Mouse (Mus musculus) CH12.LX (cell line): ENCODE measurements around the gene Slc24a3. TPM values are rescaled to one million over a fixed set of nuclear protein-coding genes. Genes with fewer than 3 reads are reported as not detected.
A peak's percentile ranks its signal among the peaks of the same experiment; 100 is the strongest.

ENCODE experiments used
- DNase-seq: peaks from one replicate; pipeline ENCODE4 v3.0.0-alpha.2; 2013; ENCODE audit errors: extremely low read depth
- H3K27ac ChIP-seq: 2 replicates; pipeline ENCODE4 v1.5.1; 2012; ENCODE audit warnings: low read depth, mild to moderate bottlenecking, control low read depth, moderate library complexity; ENCODE audit not compliant: insufficient read depth
- H3K27me3 ChIP-seq: replicated peaks from 2 replicates; pipeline ENCODE3; 2012; ENCODE audit warnings: inconsistent platforms
- H3K36me3 ChIP-seq, 2 experiments: replicated peaks in 1 of 2; 2 replicates each; pipeline versions ENCODE3 to v1.6.1; 2012; ENCODE audit warnings: inconsistent platforms in 1 of 2, low read length in 1 of 2, mild to moderate bottlenecking in 1 of 2, mixed read lengths in 1 of 2, moderate library complexity in 1 of 2; ENCODE audit not compliant: control insufficient read depth in 1 of 2, insufficient read depth in 1 of 2
- H3K4me1 ChIP-seq, 2 experiments: 2 replicates each; pipeline ENCODE4 v1.6.1; 2012; ENCODE audit warnings: inconsistent platforms in 1 of 2, moderate library complexity in 1 of 2; ENCODE audit not compliant: insufficient read depth in 2 of 2, control insufficient read depth in 1 of 2
- H3K4me2 ChIP-seq: 2 replicates; pipeline ENCODE4 v1.6.1; 2012; ENCODE audit warnings: low read depth, mild to moderate bottlenecking, control low read depth; ENCODE audit not compliant: poor library complexity, insufficient read depth, severe bottlenecking
- H3K4me3 ChIP-seq, 3 experiments: fragments of 150-350 bp in 1 of 3; sonication (generic) in 1 of 3; replicated peaks in 1 of 3; 2 replicates each; pipeline versions ENCODE3 to v1.5.1; 2011 to 2012; ENCODE audit warnings: low read depth in 2 of 3, low read length in 2 of 3, mild to moderate bottlenecking in 2 of 3, moderate library complexity in 2 of 3, control low read depth in 1 of 3, improper control_type of control experiment in 1 of 3, inconsistent platforms in 1 of 3, mixed read lengths in 1 of 3; ENCODE audit not compliant: poor library complexity in 1 of 3
- H3K79me2 ChIP-seq: replicated peaks from 2 replicates; pipeline ENCODE4 v1.6.1; 2012; ENCODE audit warnings: mild to moderate bottlenecking, moderate library complexity; ENCODE audit not compliant: control insufficient read depth, poor library complexity, insufficient read depth, severe bottlenecking; ENCODE audit errors: extremely low read depth
- H3K9ac ChIP-seq: 2 replicates; pipeline ENCODE4 v1.6.1; 2012; ENCODE audit warnings: low read depth, mild to moderate bottlenecking, control low read depth, moderate library complexity; ENCODE audit not compliant: insufficient read depth
- H3K9me3 ChIP-seq: replicated peaks from 2 replicates; pipeline ENCODE3; 2012; ENCODE audit warnings: low read length, inconsistent platforms, mixed read lengths
- BHLHE40 ChIP-seq: IDR thresholded peaks from 2 replicates; pipeline ENCODE4 v1.6.1; 2011; ENCODE audit warnings: mild to moderate bottlenecking, low read depth, low read length, improper control_type of control experiment
- CHD1 ChIP-seq: IDR thresholded peaks from 2 replicates; pipeline ENCODE4 v1.6.1; 2012; ENCODE audit warnings: low read depth, low read length, improper control_type of control experiment, inconsistent platforms
- CHD2 ChIP-seq: IDR thresholded peaks from 2 replicates; pipeline ENCODE4 v1.6.1; 2011; ENCODE audit warnings: low read length, improper control_type of control experiment
- CTCF ChIP-seq, 2 experiments: IDR thresholded peaks in 1 of 2; conservative IDR thresholded peaks in 1 of 2; 2 replicates each; pipeline ENCODE4 v1.5.1; 2011 to 2012; ENCODE audit warnings: low read depth in 2 of 2, low read length in 2 of 2, improper control_type of control experiment in 1 of 2, inconsistent platforms in 1 of 2, mild to moderate bottlenecking in 1 of 2, moderate library complexity in 1 of 2
- E2F4 ChIP-seq: IDR thresholded peaks from 2 replicates; pipeline ENCODE4 v1.6.1; 2011; ENCODE audit warnings: low read depth, low read length, improper control_type of control experiment; ENCODE audit not compliant: insufficient replicate concordance
- EP300 ChIP-seq: IDR thresholded peaks from 2 replicates; pipeline ENCODE4 v1.6.1; 2011; ENCODE audit warnings: low read length, improper control_type of control experiment
- ETS1 ChIP-seq: conservative IDR thresholded peaks from 2 replicates; pipeline ENCODE4 v1.6.1; 2012; ENCODE audit warnings: low read depth, mild to moderate bottlenecking, inconsistent platforms, low read length, improper control_type of control experiment, moderate library complexity
- HCFC1 ChIP-seq: IDR thresholded peaks from 2 replicates; pipeline ENCODE4 v1.6.1; 2012; ENCODE audit warnings: low read depth, mild to moderate bottlenecking, inconsistent platforms, low read length, improper control_type of control experiment
- JUND ChIP-seq: conservative IDR thresholded peaks from 2 replicates; pipeline ENCODE4 v1.6.1; 2011; ENCODE audit warnings: low read depth, low read length, improper control_type of control experiment
- MAFK ChIP-seq: IDR thresholded peaks from 2 replicates; pipeline ENCODE4 v1.6.1; 2011; ENCODE audit warnings: low read length, improper control_type of control experiment; ENCODE audit not compliant: insufficient replicate concordance
- MEF2A ChIP-seq: IDR thresholded peaks from 2 replicates; pipeline ENCODE4 v1.6.1; 2014; ENCODE audit warnings: low read depth, mild to moderate bottlenecking, inconsistent platforms, low read length, improper control_type of control experiment, borderline replicate concordance
- PAX5 ChIP-seq: IDR thresholded peaks from 2 replicates; pipeline ENCODE4 v1.6.1; 2012; ENCODE audit warnings: low read length, inconsistent platforms, mixed read lengths
- POLR2A ChIP-seq: IDR thresholded peaks from 2 replicates; pipeline ENCODE4 v1.6.1; 2011; ENCODE audit warnings: low read depth, mild to moderate bottlenecking, improper control_type of control experiment, low read length
- RCOR1 ChIP-seq: conservative IDR thresholded peaks from 2 replicates; pipeline ENCODE4 v1.6.1; 2012; ENCODE audit warnings: low read depth, mild to moderate bottlenecking, inconsistent platforms, low read length, improper control_type of control experiment
- SMC3 ChIP-seq: IDR thresholded peaks from 2 replicates; pipeline ENCODE4 v1.6.1; 2011; ENCODE audit warnings: low read depth, low read length, improper control_type of control experiment
- TBP ChIP-seq: conservative IDR thresholded peaks from 2 replicates; pipeline ENCODE4 v1.6.1; 2011; ENCODE audit warnings: low read depth, low read length, improper control_type of control experiment
- UBTF ChIP-seq: IDR thresholded peaks from 2 replicates; pipeline ENCODE4 v1.6.1; 2012; ENCODE audit warnings: low read depth, mild to moderate bottlenecking, inconsistent platforms, low read length, improper control_type of control experiment, moderate library complexity
- USF1 ChIP-seq: IDR thresholded peaks from 2 replicates; pipeline ENCODE4 v1.6.1; 2014; ENCODE audit warnings: low read depth, mild to moderate bottlenecking, inconsistent platforms, low read length, improper control_type of control experiment
- ZC3H11A ChIP-seq: IDR thresholded peaks from 2 replicates; pipeline ENCODE4 v1.6.1; 2012; ENCODE audit warnings: low read depth, mild to moderate bottlenecking, inconsistent platforms, low read length, improper control_type of control experiment
- ZKSCAN1 ChIP-seq: IDR thresholded peaks from 2 replicates; pipeline ENCODE4 v1.6.1; 2012; ENCODE audit warnings: low read depth, inconsistent platforms, low read length, improper control_type of control experiment, borderline replicate concordance
- dilution Hi-C: fragments of 300-500 bp; cut with MboI; formaldehyde crosslinking; loops from 2 replicates; pipeline ENCODE4 v1.14.3; 2020; ENCODE audit warnings: low sequenced_read_pairs; ENCODE audit not compliant: extremely low pct_unique_long_range_greater_than_20kb, extremely low pct_ligation_motif_present
- in situ Hi-C: fragments of 300-500 bp; cut with MboI; formaldehyde crosslinking; loops from 3 replicates; pipeline ENCODE4 v1.14.3; 2019; ENCODE audit warnings: low sequenced_read_pairs, low pct_ligation_motif_present, low pct_unique_long_range_greater_than_20kb, mixed read lengths
- polyA plus RNA-seq: library from polyadenylated mRNA; unstranded; fragments of >175 nt; gene quantifications from 2 replicates; pipeline ENCODE4 v1.2.1, GENCODE M21; 2012; ENCODE audit warnings: low read depth; ENCODE audit not compliant: insufficient read length
- total RNA-seq, 2 experiments: library from RNA; depleted of rRNA; stranded (reverse); fragments of 300-350 nt in 1 of 2; fragments of >200 nt in 1 of 2; gene quantifications; 2 replicates each; pipeline ENCODE4 v1.2.3; 2012 to 2014

Slc24a3 gene
- total and polyA plus RNA-seq, 3 experiments, result not detected

DNA sequence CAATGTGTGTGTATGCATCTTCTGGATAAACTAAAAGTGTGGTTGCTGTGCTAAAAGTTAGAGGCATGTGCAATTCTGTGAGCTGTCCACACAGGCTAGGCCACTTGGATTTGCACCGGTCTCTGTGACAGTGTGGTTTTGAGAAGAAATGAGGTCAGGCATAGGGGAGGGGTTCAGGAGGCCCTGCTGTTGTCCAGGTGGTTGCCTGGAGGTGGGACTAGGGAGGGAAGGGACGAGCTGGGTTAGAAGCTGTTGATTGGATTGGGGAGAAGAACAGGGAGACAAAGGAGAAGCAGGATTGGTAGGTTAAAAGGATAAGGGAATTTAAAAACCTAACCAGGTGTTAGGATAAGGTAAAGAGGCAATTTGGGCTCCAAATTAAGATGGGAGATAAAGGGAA, 201.1 kb downstream of the Slc24a3 start:
- no peak for TF ChIP-seq TBP
- TF ChIP-seq MEF2A, result no peak
- TF ChIP-seq USF1, result no peak
- no peak for TF ChIP-seq POLR2A
- TF ChIP-seq ZKSCAN1, result no peak
- no peak for TF ChIP-seq CTCF (conservative IDR thresholded peaks at IDR 0.05 in 1 of 2, IDR thresholded peaks at IDR 0.05 in 1 of 2; ENCODE audit: low read depth in 2 of 2, low read length in 2 of 2)
- no peak for TF ChIP-seq RCOR1
- no peak for TF ChIP-seq HCFC1
- no peak for TF ChIP-seq EP300
- no peak for TF ChIP-seq CHD2
- DNase-seq, result no peak
- Histone ChIP-seq H3K4me1 (peaks cover 0 to 8% of the 10 kb centered on the region in 2 experiments; a peak in 1 of 4 replicates), H3K27ac (no peak overlapping the region), H3K27me3 (no peaks in the 10 kb centered on the region), H3K9ac (no peak overlapping the region), H3K9me3 (no peaks in the 10 kb centered on the region), H3K79me2 (no peaks in the 10 kb centered on the region), H3K4me2 (no peak overlapping the region), H3K36me3 (no peaks in the 10 kb centered on the region), H3K4me3 (no peak overlapping the region)
- dilution Hi-C loops, result no loop called here
- in situ Hi-C loops, result no loop called here

- TF ChIP-seq ZKSCAN1 (no peak), POLR2A (no peak), MAFK (no peak), HCFC1 (no peak), CHD1 (no peak), ZC3H11A (no peak), JUND (no peak)
- Histone ChIP-seq H3K4me1 (peaks cover 0 to 8% of the 10 kb centered on the region in 2 experiments; a peak in 1 of 4 replicates), H3K27me3 (no peaks in the 10 kb centered on the region), H3K4me2 (no peak overlapping the region), H3K9me3 (no peaks in the 10 kb centered on the region), H3K79me2 (no peaks in the 10 kb centered on the region), H3K27ac (no peak overlapping the region), H3K36me3 (no peaks in the 10 kb centered on the region), H3K9ac (no peak overlapping the region), H3K4me3 (no peak overlapping the region)
- dilution Hi-C loops (no loop called here), in situ Hi-C loops (no loop called here)
- DNase-seq, result peak; percentile 4
Measured at GRCm38 (mm10) chr2:145370795-145371194, 203.2 kb downstream of the Slc24a3 start.

- H3K9ac ChIP-seq, result no peak overlapping the region
- no peak for DNase-seq
- no peaks in the 10 kb centered on the region for H3K9me3 ChIP-seq
- H3K4me2 ChIP-seq, result no peak overlapping the region
- in situ Hi-C loops, result no loop called here
- H3K4me1 ChIP-seq, result peaks cover 0 to 8% of the 10 kb centered on the region in 2 experiments; a peak in 1 of 4 replicates
- dilution Hi-C loops, result no loop called here
- no peak overlapping the region; the same call in 1 of the 2 replicates for H3K27ac ChIP-seq
- no peak overlapping the region for H3K4me3 ChIP-seq
- TF ChIP-seq BHLHE40 (no peak), ETS1 (no peak), UBTF (no peak), E2F4 (no peak), SMC3 (no peak), RCOR1 (no peak), PAX5 (no peak)
- H3K36me3 ChIP-seq, result no peaks in the 10 kb centered on the region
- H3K27me3 ChIP-seq, result no peaks in the 10 kb centered on the region
- no peaks in the 10 kb centered on the region for H3K79me2 ChIP-seq
Measured at GRCm38 (mm10) chr2:145373803-145374202, 206.2 kb downstream of the Slc24a3 start.
